Mouse (Mus musculus) left cerebral cortex, adult 18-20 months (tissue): ENCODE data around the gene Pdhb. TPM values are rescaled to one million over a fixed set of nuclear protein-coding genes. Genes with fewer than 3 reads are reported as not detected.

Experiments
- DNase-seq, 2 experiments: peaks; one replicate each; pipeline ENCODE4 v3.0.0; 2021 to 2022; ENCODE audit warnings: low spot score in 2 of 2, mixed read lengths in 1 of 2
- total RNA-seq, 2 experiments: library from RNA; stranded (reverse); gene quantifications; 2 replicates each; pipeline ENCODE4 v1.2.3; 2021

The Pdhb gene
- total RNA-seq, 2 experiments from 2014 or later: 156 to 161 TPM

DNA sequence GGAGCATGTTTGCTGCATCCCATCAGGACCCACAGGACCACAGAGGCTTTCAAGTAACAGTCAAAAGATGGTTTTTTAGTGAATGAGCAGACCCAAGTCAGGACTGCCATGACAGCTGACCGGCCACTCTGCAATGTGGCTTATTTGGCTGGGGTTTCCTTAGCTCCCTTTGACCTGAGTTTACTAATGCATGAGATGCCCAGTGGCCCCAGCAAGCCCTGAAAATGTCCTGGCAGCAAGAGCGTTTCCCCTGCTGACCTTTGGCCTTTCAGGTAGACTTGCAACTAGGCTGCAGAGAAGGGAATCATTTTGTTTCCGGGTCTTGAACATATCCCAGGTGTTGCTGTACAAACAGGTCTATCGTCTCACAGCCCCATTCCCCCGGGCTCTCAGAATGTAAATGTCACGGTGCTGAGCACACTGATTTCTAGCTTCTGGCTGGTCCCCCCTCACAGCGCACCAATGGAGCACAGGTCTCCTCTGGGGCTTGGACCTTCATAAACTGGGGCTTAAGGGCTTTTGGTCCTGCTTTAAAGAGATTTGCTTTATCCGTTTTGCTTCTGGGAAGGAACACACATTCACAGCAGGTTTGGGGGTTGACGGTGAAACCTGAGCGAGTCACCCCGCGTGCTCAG lies 18.6 kb upstream of the Pdhb start:
- no peak for DNase-seq

DNA sequence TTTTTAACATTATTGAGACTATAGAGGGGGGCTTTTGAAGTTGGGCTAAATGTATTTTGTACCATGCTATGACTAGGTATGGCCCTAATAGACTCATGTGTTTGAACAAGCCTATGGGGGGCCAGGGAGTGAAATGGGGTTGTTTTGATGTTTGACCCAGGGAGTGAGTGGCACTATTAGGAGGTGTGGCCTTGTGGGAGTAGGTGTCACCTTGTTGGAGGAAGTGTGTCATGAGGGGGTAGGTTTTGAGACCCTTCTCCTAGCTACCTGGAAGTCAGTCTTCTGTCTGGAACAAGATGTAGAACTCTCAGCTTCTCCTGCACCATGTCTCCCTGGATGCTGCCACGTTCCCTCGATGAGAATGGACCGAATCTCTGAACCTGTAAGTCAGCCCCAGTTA lies 17.7 kb upstream of the Pdhb start:
- DNase-seq: no peak

DNA sequence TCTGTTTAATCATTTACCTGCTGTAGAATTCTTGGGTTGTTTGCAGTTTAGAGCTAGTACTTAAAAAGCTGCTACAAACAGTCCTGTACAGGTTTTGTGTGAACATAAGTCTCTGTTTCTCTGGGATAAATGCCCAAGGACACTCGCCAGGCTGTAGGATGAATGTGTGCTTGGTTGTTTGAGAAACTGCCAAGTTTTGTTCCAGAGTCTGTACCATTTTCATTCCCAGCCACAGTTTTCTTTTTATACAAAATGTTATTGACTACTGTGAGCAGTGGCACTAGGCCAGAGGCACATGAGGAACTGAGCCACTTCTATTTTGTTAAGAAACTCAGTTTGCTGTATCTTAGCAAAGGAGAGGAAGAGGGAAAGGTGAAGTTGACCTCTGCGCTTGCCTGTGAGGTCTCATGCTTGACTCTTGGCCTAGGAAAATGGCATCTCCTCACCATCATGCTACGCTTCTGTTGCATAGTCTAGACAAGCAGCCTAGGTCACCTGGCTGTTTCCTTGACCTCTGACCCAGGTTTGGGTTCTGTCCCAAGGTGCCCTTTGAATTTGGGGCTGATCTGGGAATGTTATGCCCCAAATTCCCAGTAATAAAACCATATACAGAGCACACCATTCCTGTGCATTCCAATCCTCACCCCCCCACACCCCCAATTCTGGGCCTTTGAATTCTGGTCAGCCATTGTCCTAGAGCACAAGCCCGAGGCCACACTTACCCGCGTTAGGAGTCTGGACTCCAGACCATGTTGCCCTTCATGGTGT lies 13.6 kb upstream of the Pdhb start:
- peak; percentile 74 to 81 for DNase-seq

GRCm38 (mm10) chr14:8183330-8183729 lies 10.5 kb upstream of the Pdhb start:
- no peak for DNase-seq

DNA sequence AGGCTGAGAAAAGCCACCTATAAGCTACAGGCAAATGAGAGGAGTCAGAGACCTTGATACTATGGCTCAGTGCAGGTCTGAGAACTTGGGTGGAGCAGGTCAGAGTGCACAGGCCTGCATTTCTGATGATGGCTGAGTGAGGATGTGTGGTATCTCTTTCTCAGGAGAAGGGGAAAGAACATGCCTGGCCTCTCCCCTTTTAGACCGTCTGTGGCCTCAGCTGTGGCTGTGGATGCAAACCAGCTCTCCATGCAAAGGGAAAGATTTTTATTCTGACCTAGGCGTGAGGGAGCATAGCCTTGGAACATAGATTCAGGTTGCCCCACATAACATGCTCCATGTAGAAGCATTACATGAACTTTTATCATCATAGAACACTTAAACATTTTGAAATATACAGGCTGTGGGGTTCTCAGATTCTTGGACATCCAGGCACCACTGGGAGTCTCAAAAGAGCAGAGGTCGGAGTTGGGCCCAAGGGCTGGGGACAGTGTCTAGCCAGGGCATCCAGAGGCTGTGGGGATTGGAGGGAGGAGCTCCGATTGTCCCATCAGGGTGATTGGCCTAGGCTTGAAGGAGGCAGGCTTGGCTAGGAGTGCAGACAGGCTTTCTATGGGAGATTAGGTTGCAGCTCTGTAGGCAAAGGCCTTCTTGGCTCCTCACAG lies 7.7 kb upstream of the Pdhb start:
- no peak for DNase-seq

GRCm38 (mm10) chr14:8176251-8176650 lies 3.4 kb upstream of the Pdhb start:
- DNase-seq: no peak

GRCm38 (mm10) chr14:8174634-8175033 lies 1.8 kb upstream of the Pdhb start:
- no peak for DNase-seq

- DNase-seq: peak in 1 of 2 experiments; percentile 16
Measured at GRCm38 (mm10) chr14:8173542-8174250, 871 bp upstream of the Pdhb start.

GRCm38 (mm10) chr14:8164463-8164862 lies 8.4 kb downstream of the Pdhb start:
- DNase-seq: peak in 1 of 2 experiments; percentile 17

DNA sequence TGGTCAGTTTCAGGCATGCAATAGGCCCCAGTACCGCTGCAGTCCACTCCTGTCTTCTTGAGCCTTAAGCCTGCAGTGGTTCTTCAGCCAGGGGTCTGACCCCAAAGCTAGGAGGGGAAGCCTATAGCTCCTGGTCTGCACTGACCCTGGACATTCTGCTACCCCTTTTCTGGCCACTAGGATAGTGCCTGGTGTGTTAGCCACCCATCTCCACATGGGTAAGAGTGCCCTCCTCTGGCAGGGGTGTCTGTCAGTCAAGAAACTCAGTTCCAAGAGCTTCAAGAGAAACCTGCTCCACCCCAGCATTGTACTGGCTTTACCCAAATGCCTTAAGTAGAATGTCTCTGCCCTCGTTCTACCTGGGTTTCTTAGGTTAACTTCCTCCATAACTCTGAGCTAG lies 11.0 kb downstream of the Pdhb start:
- peak in 1 of 2 experiments; percentile 12 for DNase-seq

GRCm38 (mm10) chr14:8159141-8159540 lies 13.7 kb downstream of the Pdhb start:
- no peak for DNase-seq

DNA sequence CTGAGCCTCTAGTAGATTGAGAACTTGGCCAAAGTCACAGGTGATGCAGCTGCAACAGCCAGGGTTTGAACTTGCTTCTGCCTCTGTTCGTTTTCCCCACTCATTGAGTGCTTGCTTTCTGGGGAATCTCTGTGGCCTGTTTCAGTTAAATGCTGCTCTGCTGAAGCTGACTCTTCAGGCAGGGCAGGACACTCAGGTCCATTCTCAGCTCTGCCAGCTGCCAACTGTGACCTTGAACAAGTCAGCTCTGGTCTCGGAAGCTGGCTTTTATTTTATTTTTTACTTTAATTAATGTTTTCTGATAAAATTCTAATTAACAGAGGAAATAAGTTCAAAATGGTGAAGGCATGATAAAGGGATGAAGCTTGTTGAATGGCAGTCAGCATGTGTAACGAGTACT lies 14.1 kb downstream of the Pdhb start:
- DNase-seq: no peak

GRCm38 (mm10) chr14:8156947-8157346 lies 15.9 kb downstream of the Pdhb start:
- DNase-seq: no peak

- no peak for DNase-seq
Measured at GRCm38 (mm10) chr14:8154072-8154471, 18.8 kb downstream of the Pdhb start.

- DNase-seq: peak in 1 of 2 experiments; percentile 12
Measured at GRCm38 (mm10) chr14:8151757-8152156, 21.1 kb downstream of the Pdhb start.

GRCm38 (mm10) chr14:8148842-8149241 lies 24.0 kb downstream of the Pdhb start:
- peak in 1 of 2 experiments; percentile 45 for DNase-seq

- no peak for DNase-seq
Measured at GRCm38 (mm10) chr14:8146611-8147223, 26.1 kb downstream of the Pdhb start.

- DNase-seq: no peak
Measured at GRCm38 (mm10) chr14:8145594-8146558, 26.9 kb downstream of the Pdhb start.

GRCm38 (mm10) chr14:8141131-8141530 lies 31.7 kb downstream of the Pdhb start:
- DNase-seq: no peak
